Mouse (Mus musculus) embryonic facial prominence, embryonic 10.5 days (tissue): ENCODE measurements at regions not wholly inside any gene's neighbourhood (a gene's known extent, or its start where the extent isn't known, plus 50 kb on each side); places are given as distances from the start of the nearest gene placed in this dataset.
A peak's percentile ranks its signal among the peaks of the same experiment; 100 is the strongest.

ENCODE experiments used
- DNase-seq: peaks from one replicate; pipeline ENCODE4 v3.0.0-alpha.2; 2017; ENCODE audit warnings: low spot score
- H3K27ac ChIP-seq: fragments of 300-500 bp; sonication (generic); replicated peaks from 2 replicates; pipeline ENCODE4 v1.5.1; 2016; ENCODE audit warnings: mild to moderate bottlenecking
- H3K27me3 ChIP-seq: fragments of 300-500 bp; sonication (generic); replicated peaks from 2 replicates; pipeline ENCODE4 v1.6.1; 2016; ENCODE audit warnings: low read depth, mild to moderate bottlenecking; ENCODE audit not compliant: poor library complexity, severe bottlenecking
- H3K36me3 ChIP-seq: fragments of 300-500 bp; sonication (generic); replicated peaks from 2 replicates; pipeline ENCODE4 v1.6.1; 2016; ENCODE audit warnings: mild to moderate bottlenecking, moderate library complexity
- H3K4me1 ChIP-seq: fragments of 300-500 bp; sonication (generic); 2 replicates; pipeline ENCODE4 v1.6.1; 2016
- H3K4me3 ChIP-seq: fragments of 300-500 bp; sonication (generic); 2 replicates; pipeline ENCODE4 v1.5.1; 2016; ENCODE audit warnings: mild to moderate bottlenecking, moderate library complexity
- H3K9me3 ChIP-seq: fragments of 300-500 bp; sonication (generic); 2 replicates; pipeline ENCODE4 v1.6.1; 2016; ENCODE audit warnings: mild to moderate bottlenecking
- WGBS: fragments of 180-500 bp; shearing (Covaris S2); methylation state at CpG from one replicate; pipeline ENCODE4 v1.1.7; 2016; 5-methylcytosine and 5-hydroxymethylcytosine counted together

GRCm38 (mm10) chr4:34177421-34177820 lies 127.4 kb upstream of the Spaca1 start:
- Histone ChIP-seq H3K27me3 (no peaks in the 10 kb centered on the region), H3K36me3 (no peaks in the 10 kb centered on the region), H3K27ac (no peak overlapping the region), H3K9me3 (no peaks in the 10 kb centered on the region), H3K4me1 (peaks cover 7% of the 10 kb centered on the region), H3K4me3 (no peak overlapping the region)
- DNase-seq: no peak
- whole genome bisulfite sequencing: 82% methylated on average over 1 of the region's 1 CpGs

- Histone ChIP-seq H3K27me3 (no peaks in the 10 kb centered on the region), H3K4me3 (no peak overlapping the region), H3K9me3 (no peaks in the 10 kb centered on the region), H3K36me3 (no peaks in the 10 kb centered on the region), H3K4me1 (no peaks in the 10 kb centered on the region), H3K27ac (no peak overlapping the region)
- DNase-seq: no peak
- WGBS: 86% methylated on average over 5 of the region's 5 CpGs
These were observed 136.5 kb upstream of the Spaca1 start for GRCm38 (mm10) chr4:34186522-34186921.

- 73% methylated on average over 10 of the region's 10 CpGs for WGBS
- no peaks in the 10 kb centered on the region for H3K27me3 ChIP-seq
These were observed 153.3 kb upstream of the Spaca1 start for GRCm38 (mm10) chr4:34203193-34203848.

GRCm38 (mm10) chr4:34209179-34209896 lies 159.3 kb upstream of the Spaca1 start:
- 67% methylated on average over 5 of the region's 5 CpGs for WGBS
- H3K9me3 ChIP-seq: no peaks in the 10 kb centered on the region
- H3K27me3 ChIP-seq: no peaks in the 10 kb centered on the region
- H3K36me3 ChIP-seq: no peaks in the 10 kb centered on the region
- no peaks in the 10 kb centered on the region for H3K4me1 ChIP-seq
- no peak overlapping the region for H3K4me3 ChIP-seq
- H3K27ac ChIP-seq: no peak overlapping the region
- no peak for DNase-seq

More at GRCm38 (mm10) chr4:34203193-34203848, 153.3 kb upstream of the Spaca1 start:
- Histone ChIP-seq H3K4me1 (no peaks in the 10 kb centered on the region), H3K27ac (no peak overlapping the region), H3K36me3 (no peaks in the 10 kb centered on the region), H3K9me3 (no peaks in the 10 kb centered on the region), H3K4me3 (no peak overlapping the region)
- no peak for DNase-seq

DNA sequence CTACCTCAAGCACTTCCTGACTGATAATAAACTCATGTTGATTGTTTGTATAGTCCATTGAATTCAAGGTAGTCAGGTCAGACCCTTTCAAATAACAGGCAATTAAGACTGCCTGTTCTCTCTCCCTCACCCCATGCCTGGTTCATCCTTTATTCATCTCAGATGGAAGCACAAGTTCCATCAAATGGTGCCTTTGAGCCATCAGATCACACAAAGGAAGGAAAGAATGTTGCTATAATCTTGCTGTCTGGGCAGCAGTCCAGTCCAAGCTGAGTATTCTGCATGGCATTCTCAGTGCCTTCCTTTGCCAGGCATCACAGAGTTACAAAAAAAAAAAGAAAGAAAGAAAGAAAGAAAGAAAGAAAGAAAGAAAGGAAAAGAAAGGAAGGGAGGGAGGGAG lies 163.7 kb upstream of the Spaca1 start:
- Histone ChIP-seq H3K27me3 (no peaks in the 10 kb centered on the region), H3K27ac (no peak overlapping the region)
- DNase-seq: no peak

DNA sequence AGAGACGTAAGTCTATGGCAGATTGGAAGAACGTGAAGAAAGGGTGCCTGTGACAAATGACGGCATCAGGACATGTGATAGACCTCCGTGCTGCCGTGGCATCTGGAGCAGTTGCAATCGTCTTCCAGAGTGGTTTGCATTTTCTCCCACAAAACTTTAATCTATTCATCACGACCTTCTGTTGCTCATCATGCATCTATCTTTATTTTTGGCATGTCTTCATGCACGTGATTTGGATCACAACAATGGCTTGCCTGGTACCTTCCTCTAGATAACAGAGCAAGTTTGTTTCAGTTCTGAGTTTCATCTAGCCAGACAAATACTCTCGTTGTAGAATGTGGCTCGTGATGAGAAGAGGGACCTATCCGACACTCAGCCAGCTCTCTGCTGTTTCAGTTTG lies 164.4 kb upstream of the Spaca1 start:
- no peaks in the 10 kb centered on the region for H3K36me3 ChIP-seq
- H3K9me3 ChIP-seq: no peaks in the 10 kb centered on the region
- no peak overlapping the region for H3K27ac ChIP-seq
- H3K4me3 ChIP-seq: no peak overlapping the region
- no peaks in the 10 kb centered on the region for H3K4me1 ChIP-seq
- H3K27me3 ChIP-seq: no peaks in the 10 kb centered on the region
- no peak for DNase-seq
- whole genome bisulfite sequencing: 83% methylated on average over 11 of the region's 11 CpGs

More for the DNA sequence above, 163.7 kb upstream of the Spaca1 start:
- no peaks in the 10 kb centered on the region for H3K36me3 ChIP-seq
- no peak overlapping the region for H3K4me3 ChIP-seq
- no peaks in the 10 kb centered on the region for H3K9me3 ChIP-seq
- no peaks in the 10 kb centered on the region for H3K4me1 ChIP-seq

DNA sequence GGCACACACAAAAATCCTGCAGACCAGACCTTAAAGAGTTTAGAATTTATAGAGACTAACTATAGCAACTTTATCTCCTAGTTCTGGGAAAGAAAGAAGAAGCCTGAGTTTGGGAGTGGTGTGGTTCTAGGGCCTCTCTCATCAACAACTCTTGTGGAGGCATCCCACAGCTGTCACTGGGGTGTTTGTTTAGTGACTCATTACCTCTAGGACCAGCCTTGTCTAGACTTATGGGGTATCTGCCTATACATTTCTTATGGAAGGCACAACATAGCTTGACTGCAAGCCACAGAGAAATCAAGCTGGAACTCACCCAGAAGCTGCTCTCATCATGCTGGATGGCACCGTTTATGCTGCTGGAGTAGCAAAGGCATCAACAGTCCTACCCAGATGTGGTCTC lies 171.9 kb upstream of the Spaca1 start:
- 87% methylated on average over 1 of the region's 1 CpGs for WGBS
- no peaks in the 10 kb centered on the region for H3K36me3 ChIP-seq
- no peaks in the 10 kb centered on the region for H3K27me3 ChIP-seq
- no peak for DNase-seq
- no peak overlapping the region for H3K27ac ChIP-seq
- no peaks in the 10 kb centered on the region for H3K9me3 ChIP-seq
- no peaks in the 10 kb centered on the region for H3K4me1 ChIP-seq
- no peak overlapping the region for H3K4me3 ChIP-seq

DNA sequence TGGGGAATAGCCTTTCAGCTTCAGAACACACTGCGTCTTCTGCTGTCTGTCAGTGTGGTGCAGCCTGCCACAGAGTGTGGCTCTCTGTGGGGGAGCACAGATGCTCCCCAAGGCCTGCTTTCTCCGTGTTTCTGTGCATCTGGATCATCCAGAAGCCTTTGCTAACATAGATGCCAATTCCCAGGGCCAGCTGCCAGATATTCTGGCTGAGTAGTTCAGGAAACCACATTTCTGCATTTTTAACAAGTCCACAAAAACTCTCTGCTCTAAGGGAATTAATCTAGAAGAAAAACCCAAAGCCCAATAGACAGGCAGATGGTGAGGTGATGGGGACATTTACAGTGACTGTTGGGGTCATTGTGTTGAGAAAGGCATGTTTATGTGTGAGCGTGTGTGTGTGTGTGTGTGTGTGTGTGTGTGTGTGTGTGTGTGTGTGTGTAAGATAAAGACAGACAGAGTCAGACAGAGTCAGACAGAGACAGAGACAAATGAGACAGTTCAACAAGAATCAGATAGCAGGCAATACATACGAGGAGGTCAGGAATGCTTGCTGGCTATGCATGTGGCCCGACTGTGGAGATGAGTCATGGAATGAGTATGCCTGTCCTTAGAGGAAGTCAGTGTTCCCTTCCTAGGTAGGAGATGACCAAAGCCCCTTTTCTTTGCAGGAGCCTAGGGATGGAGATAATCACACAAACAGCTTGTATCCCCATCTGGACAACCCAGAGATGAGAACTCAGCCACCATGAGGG lies 176.3 kb upstream of the Spaca1 start:
- H3K4me1 ChIP-seq: no peaks in the 10 kb centered on the region
- 64% methylated on average over 5 of the region's 5 CpGs for WGBS
- no peak for DNase-seq
- no peak overlapping the region for H3K4me3 ChIP-seq
- H3K9me3 ChIP-seq: no peaks in the 10 kb centered on the region
- H3K36me3 ChIP-seq: no peaks in the 10 kb centered on the region
- H3K27ac ChIP-seq: no peak overlapping the region
- no peaks in the 10 kb centered on the region for H3K27me3 ChIP-seq

GRCm38 (mm10) chr4:34226886-34227285 lies 176.9 kb upstream of the Spaca1 start:
- Histone ChIP-seq H3K27me3 (no peaks in the 10 kb centered on the region), H3K4me3 (no peak overlapping the region), H3K9me3 (no peaks in the 10 kb centered on the region), H3K27ac (no peak overlapping the region), H3K4me1 (no peaks in the 10 kb centered on the region), H3K36me3 (no peaks in the 10 kb centered on the region)
- 93% methylated on average over 5 of the region's 5 CpGs for WGBS
- no peak for DNase-seq

DNA sequence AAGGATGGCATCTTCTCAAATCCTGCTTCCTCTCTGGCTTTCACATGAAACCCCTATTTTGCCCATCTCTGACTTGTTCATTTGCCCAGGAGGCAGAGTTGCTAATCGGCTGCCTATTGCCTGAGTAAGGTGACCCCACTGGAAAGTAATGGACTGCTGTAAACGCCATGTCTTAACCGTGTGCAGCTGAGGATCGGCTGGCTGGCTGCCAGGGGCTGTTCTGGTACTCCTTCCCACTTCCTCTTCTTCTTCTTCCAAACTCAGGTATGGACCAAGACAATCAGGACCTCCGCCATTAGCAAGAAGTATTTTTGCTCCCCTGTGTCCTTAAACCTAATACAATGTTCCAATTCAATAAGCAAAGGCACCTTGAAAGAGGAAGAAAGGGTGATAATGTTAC lies 177.6 kb upstream of the Spaca1 start:
- Histone ChIP-seq H3K27ac (no peak overlapping the region), H3K27me3 (no peaks in the 10 kb centered on the region), H3K4me3 (no peak overlapping the region), H3K4me1 (no peaks in the 10 kb centered on the region), H3K9me3 (no peaks in the 10 kb centered on the region), H3K36me3 (no peaks in the 10 kb centered on the region)
- WGBS: 76% methylated on average over 5 of the region's 5 CpGs
- no peak for DNase-seq

DNA sequence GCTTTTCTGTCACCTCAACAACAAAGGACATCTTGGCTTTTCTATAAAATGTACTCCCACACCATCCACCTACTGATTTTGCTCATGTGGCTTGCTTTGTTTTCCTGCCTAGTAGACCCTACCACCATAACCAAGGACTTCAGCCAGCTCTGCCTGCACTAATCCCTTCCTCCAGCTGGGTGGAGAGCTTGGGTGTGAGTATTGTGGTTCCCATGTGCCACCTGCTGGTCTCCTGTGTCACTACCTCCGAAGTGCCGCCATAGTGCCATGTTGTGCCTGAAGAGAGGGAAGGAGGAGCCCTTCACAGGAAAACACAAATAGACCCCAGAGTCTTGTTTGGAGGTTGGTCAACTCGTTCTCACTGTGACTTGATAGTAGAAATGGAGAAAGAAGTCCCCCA lies 181.3 kb upstream of the Spaca1 start:
- DNase-seq: peak; percentile 78
- Histone ChIP-seq H3K36me3 (no peaks in the 10 kb centered on the region), H3K4me3 (no peak overlapping the region), H3K27me3 (no peaks in the 10 kb centered on the region), H3K4me1 (no peaks in the 10 kb centered on the region), H3K27ac (no peak overlapping the region), H3K9me3 (no peaks in the 10 kb centered on the region)
- 7% methylated on average over 3 of the region's 3 CpGs for WGBS

DNA sequence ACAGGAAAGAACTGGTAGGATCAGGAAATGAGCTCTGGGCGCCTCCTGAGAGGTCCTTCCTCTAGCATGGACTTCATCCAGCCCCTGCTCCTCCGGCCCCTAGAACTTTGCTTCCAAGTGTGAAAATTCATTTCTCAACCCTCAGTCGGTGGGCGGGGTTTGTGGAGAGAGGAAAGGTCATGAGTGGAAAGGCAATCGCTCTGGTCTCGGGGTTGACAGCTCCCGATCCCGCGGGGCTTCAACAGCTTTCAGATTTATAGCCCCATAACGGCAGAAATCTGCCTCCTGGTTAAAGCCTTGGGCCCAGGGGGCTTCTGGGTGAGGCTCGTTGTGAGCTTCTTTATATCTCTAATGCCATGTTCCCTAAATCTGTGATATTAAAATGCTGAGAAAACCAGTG lies 184.2 kb upstream of the Spaca1 start:
- H3K4me1 ChIP-seq: no peaks in the 10 kb centered on the region
- no peaks in the 10 kb centered on the region for H3K36me3 ChIP-seq
- H3K27me3 ChIP-seq: no peaks in the 10 kb centered on the region
- H3K27ac ChIP-seq: no peak overlapping the region
- DNase-seq: no peak
- WGBS: 85% methylated on average over 11 of the region's 11 CpGs
- no peak overlapping the region for H3K4me3 ChIP-seq
- no peaks in the 10 kb centered on the region for H3K9me3 ChIP-seq

- H3K9me3 ChIP-seq: no peaks in the 10 kb centered on the region
- no peak for DNase-seq
- no peaks in the 10 kb centered on the region for H3K27me3 ChIP-seq
- no peak overlapping the region for H3K27ac ChIP-seq
- WGBS: 85% methylated on average over 8 of the region's 8 CpGs
- H3K4me1 ChIP-seq: no peaks in the 10 kb centered on the region
- no peaks in the 10 kb centered on the region for H3K36me3 ChIP-seq
- H3K4me3 ChIP-seq: no peak overlapping the region
These were observed 184.7 kb upstream of the Spaca1 start for GRCm38 (mm10) chr4:34234645-34235044.
